ENCODE assay signal across 8 mouse cellular contexts in genomic region chr14:50061955-50062732, GRCm38 (mm10). TPM values are rescaled to one million over a fixed set of nuclear protein-coding genes. Genes with fewer than 3 reads are reported as not detected.
DNase-seq lines count a peak whose midpoint lies in the region; ATAC-seq lines count a peak whose summit lies in the region.

No protein-coding gene starts in this region.

- ATAC-seq in lung, embryonic 16.5 days (ENCODE audit: low read depth), result peak; percentile 96

- H3K4me2 ChIP-seq in lung, embryonic 16.5 days (ENCODE audit: low read depth, low read length), result peak overlapping the region; percentile 92

- H3K27me3 ChIP-seq in hindbrain, embryonic 10.5 days (ENCODE audit: insufficient read depth, poor library complexity, severe bottlenecking), result no peaks in the 10 kb centered on the region
- H3K27me3 ChIP-seq in lung, embryonic 16.5 days (ENCODE audit: control insufficient read depth, insufficient read depth, low read depth, low read length), result no peaks in the 10 kb centered on the region

- H3K4me1 ChIP-seq in hindbrain, embryonic 10.5 days (replicated peaks), result peaks cover 7% of the 10 kb centered on the region; the same call in 1 of the 2 replicates
- H3K4me1 ChIP-seq in lung, embryonic 16.5 days (replicated peaks; ENCODE audit: control insufficient read depth, insufficient read depth, low read length), result no peaks in the 10 kb centered on the region; the same call in 1 of the 2 replicates

- no peaks in the 10 kb centered on the region for H3K9me3 ChIP-seq in hindbrain, embryonic 10.5 days
- H3K9me3 ChIP-seq in lung, embryonic 16.5 days (ENCODE audit: control insufficient read depth, low read length), result no peaks in the 10 kb centered on the region

- peak overlapping the region; percentile 73 for H3K4me3 ChIP-seq in hindbrain, embryonic 10.5 days
- peak overlapping the region; percentile 77 for H3K4me3 ChIP-seq in lung, embryonic 16.5 days (ENCODE audit: low read length)

- peak overlapping the region; percentile 93 for H3K27ac ChIP-seq in hindbrain, embryonic 10.5 days
- peak overlapping the region; percentile 73; the same call in 1 of the 2 replicates for H3K27ac ChIP-seq in lung, embryonic 16.5 days (ENCODE audit: low read length)

- 1% methylated on average over 52 of the region's 52 CpGs for WGBS in hindbrain, embryonic 10.5 days
- WGBS in lung, embryonic 16.5 days, result under 1% methylated on average over 52 of the region's 52 CpGs

- H3K9ac ChIP-seq in lung, embryonic 16.5 days (ENCODE audit: low read length), result peak overlapping the region; percentile 72

- DNase-seq in R1 (ENCODE audit: low read depth, low spot score), result peak; percentile 90
- DNase-seq in cerebellum, adult 9-10 months, result peak; percentile 62
- DNase-seq in frontal cortex, adult 2 months (ENCODE audit: extremely low spot score in 1 of 2, low spot score in 1 of 2), result peak; percentile 1 to 48
- DNase-seq in hindbrain, embryonic 10.5 days (ENCODE audit: low spot score), result peak; percentile 84
- DNase-seq in layer of hippocampus, postnatal 10 days (ENCODE audit: low spot score in 2 of 2), result peak; percentile 39 to 65
- peak; percentile 28 for DNase-seq in ovary, postnatal 14 days (ENCODE audit: low spot score)
- peak; percentile 61 for DNase-seq in thymus, postnatal 4 days

- peaks cover 5% of the 10 kb centered on the region; the same call in 1 of the 2 replicates for H3K36me3 ChIP-seq in hindbrain, embryonic 10.5 days
- no peaks in the 10 kb centered on the region for H3K36me3 ChIP-seq in lung, embryonic 16.5 days (ENCODE audit: control insufficient read depth, insufficient read depth, low read length)

RNA-seq across cellular contexts. Expression of gene Olfr725, which starts 22.0 kb away (rescaled TPM):
- not detected in 2 replicates for polyA plus RNA-seq in frontal cortex, adult 2 months (2012; rRNA removed)
- not detected in 2 replicates for polyA plus RNA-seq in hindbrain, embryonic 10.5 days (2016; fragmentation: Nextera tagmentation; extraction: Ambion mirVana)
- total RNA-seq in layer of hippocampus, postnatal 10 days (2021), result not detected
- not detected in 2 replicates for polyA plus RNA-seq in lung, embryonic 16.5 days (2015; fragmentation: Nextera tagmentation; extraction: Ambion mirVana)

RNA-seq across cellular contexts. Expression of gene Olfr726, which starts 28.6 kb away (rescaled TPM):
- 0.06 TPM in 1 of 2 replicates, not detected in the other for polyA plus RNA-seq in frontal cortex, adult 2 months (2012; rRNA removed)
- not detected in 2 replicates for polyA plus RNA-seq in hindbrain, embryonic 10.5 days (2016; fragmentation: Nextera tagmentation; extraction: Ambion mirVana)
- not detected for total RNA-seq in layer of hippocampus, postnatal 10 days (2021)
- polyA plus RNA-seq in lung, embryonic 16.5 days (2015; fragmentation: Nextera tagmentation; extraction: Ambion mirVana), result not detected in 2 replicates

Comparison
In these comparisons a context has a peak if more than half of its experiments do, and no peak if none do; other contexts are left out.
1. Peak in every context shown above with its lines: DNase-seq, ATAC-seq, H3K4me3 ChIP-seq and H3K27ac ChIP-seq.
2. DNase-seq: peak in every context shown above with its lines; median percentile 90 in R1; 84 in hindbrain, embryonic 10.5 days; 62 in cerebellum, adult 9-10 months; 61 in thymus, postnatal 4 days; 52 in layer of hippocampus, postnatal 10 days; 28 in ovary, postnatal 14 days; 24 in frontal cortex, adult 2 months.